Mouse (Mus musculus): ENCODE results near the gene Etl4. TPM values are rescaled to one million over a fixed set of nuclear protein-coding genes. Genes with fewer than 3 reads are reported as not detected.

Gene Etl4
- polyA plus RNA-seq, 1 experiment from 2014 or later = 12.4 TPM

- H3K4me3 ChIP-seq (ENCODE audit: low read depth, low read length) = no peak overlapping the region
- no peak overlapping the region for H3K27ac ChIP-seq (replicated peaks)
- no peaks in the 10 kb centered on the region for H3K27me3 ChIP-seq (ENCODE audit: control insufficient read depth, insufficient read depth, low read length)
- H3K36me3 ChIP-seq (ENCODE audit: control insufficient read depth, insufficient read depth, low read length) = no peaks in the 10 kb centered on the region
- ATAC-seq (ENCODE audit: low FRiP score, low TSS enrichment) = no peak
- TF ChIP-seq CTCF (IDR thresholded peaks at IDR 0.05; ENCODE audit: low read depth) = no peak
- TF ChIP-seq EP300 (optimal IDR thresholded peaks at IDR 0.05) = no peak
- H3K9me3 ChIP-seq (ENCODE audit: control insufficient read depth, low read length) = no peaks in the 10 kb centered on the region
- no peak for DNase-seq (ENCODE audit: low spot score)
- no peak overlapping the region for H3K9ac ChIP-seq (ENCODE audit: low read length)
- H3K4me1 ChIP-seq (replicated peaks; ENCODE audit: control insufficient read depth, insufficient read depth) = no peaks in the 10 kb centered on the region
- WGBS = 51% methylated on average over 4 of the region's 4 CpGs
- H3K4me2 ChIP-seq (replicated peaks; ENCODE audit: low read depth) = no peak overlapping the region
Observed at GRCm38 (mm10) chr2:20290982-20291740, 381.6 kb downstream of the Etl4 start.

DNA sequence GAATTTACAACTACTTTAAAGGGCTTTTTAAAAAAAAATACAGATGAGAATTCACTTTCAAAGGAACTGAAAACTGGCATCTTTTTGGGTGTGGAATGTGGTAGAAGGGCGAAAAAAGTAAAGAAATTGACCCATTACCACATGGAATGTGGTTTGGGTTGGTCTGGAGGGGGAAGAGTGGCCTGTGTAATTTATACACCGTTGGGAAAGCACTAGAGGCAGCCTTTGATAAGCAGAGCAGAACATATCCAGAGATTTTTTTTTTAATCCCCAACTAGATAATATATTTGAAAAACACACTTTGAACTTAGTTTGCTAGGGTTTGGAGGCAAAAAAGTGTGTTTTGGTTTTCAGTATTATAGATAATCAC, 382.1 kb downstream of the Etl4 start:
- H3K9me3 ChIP-seq (ENCODE audit: control insufficient read depth, low read length) = no peaks in the 10 kb centered on the region
- no peak for DNase-seq (ENCODE audit: low spot score)
- TF ChIP-seq CTCF (IDR thresholded peaks at IDR 0.05; ENCODE audit: low read depth) (no peak), EP300 (optimal IDR thresholded peaks at IDR 0.05) (no peak)
- 49% methylated on average over 2 of the region's 2 CpGs for WGBS
- ATAC-seq (ENCODE audit: low FRiP score, low TSS enrichment) = no peak
- H3K4me3 ChIP-seq (ENCODE audit: low read depth, low read length) = no peak overlapping the region
- H3K27me3 ChIP-seq (ENCODE audit: control insufficient read depth, insufficient read depth, low read length) = no peaks in the 10 kb centered on the region
- no peaks in the 10 kb centered on the region for H3K4me1 ChIP-seq (replicated peaks; ENCODE audit: control insufficient read depth, insufficient read depth)
- H3K4me2 ChIP-seq (replicated peaks; ENCODE audit: low read depth) = no peak overlapping the region
- H3K9ac ChIP-seq (ENCODE audit: low read length) = no peak overlapping the region
- no peak overlapping the region for H3K27ac ChIP-seq (replicated peaks)
- no peaks in the 10 kb centered on the region for H3K36me3 ChIP-seq (ENCODE audit: control insufficient read depth, insufficient read depth, low read length)

GRCm38 (mm10) chr2:20293336-20293735, 383.8 kb downstream of the Etl4 start:
- Histone ChIP-seq H3K9ac (ENCODE audit: low read length) (no peak overlapping the region), H3K4me1 (replicated peaks; ENCODE audit: control insufficient read depth, insufficient read depth) (no peaks in the 10 kb centered on the region), H3K9me3 (ENCODE audit: control insufficient read depth, low read length) (no peaks in the 10 kb centered on the region), H3K4me2 (replicated peaks; ENCODE audit: low read depth) (no peak overlapping the region), H3K4me3 (ENCODE audit: low read depth, low read length) (no peak overlapping the region), H3K27ac (replicated peaks) (no peak overlapping the region), H3K27me3 (ENCODE audit: control insufficient read depth, insufficient read depth, low read length) (no peaks in the 10 kb centered on the region), H3K36me3 (ENCODE audit: control insufficient read depth, insufficient read depth, low read length) (no peaks in the 10 kb centered on the region)
- no peak for ATAC-seq (ENCODE audit: low FRiP score, low TSS enrichment)
- 79% methylated on average over 8 of the region's 8 CpGs for WGBS
- no peak for TF ChIP-seq EP300 (optimal IDR thresholded peaks at IDR 0.05)
- no peak for TF ChIP-seq CTCF (IDR thresholded peaks at IDR 0.05; ENCODE audit: low read depth)
- DNase-seq (ENCODE audit: low spot score) = no peak

- WGBS = 22% methylated on average over 4 of the region's 4 CpGs
- H3K9me3 ChIP-seq (ENCODE audit: control insufficient read depth, low read length) = no peaks in the 10 kb centered on the region
- H3K27me3 ChIP-seq (ENCODE audit: control insufficient read depth, insufficient read depth, low read length) = no peaks in the 10 kb centered on the region
- DNase-seq (ENCODE audit: low spot score) = no peak
- no peaks in the 10 kb centered on the region for H3K4me1 ChIP-seq (replicated peaks; ENCODE audit: control insufficient read depth, insufficient read depth)
- no peak overlapping the region for H3K4me3 ChIP-seq (ENCODE audit: low read depth, low read length)
- no peak for ATAC-seq (ENCODE audit: low FRiP score, low TSS enrichment)
- no peak overlapping the region for H3K9ac ChIP-seq (ENCODE audit: low read length)
- TF ChIP-seq CTCF (IDR thresholded peaks at IDR 0.05; ENCODE audit: low read depth) (no peak), EP300 (optimal IDR thresholded peaks at IDR 0.05) (no peak)
- H3K36me3 ChIP-seq (ENCODE audit: control insufficient read depth, insufficient read depth, low read length) = no peaks in the 10 kb centered on the region
- no peak overlapping the region for H3K27ac ChIP-seq (replicated peaks)
- H3K4me2 ChIP-seq (replicated peaks; ENCODE audit: low read depth) = no peak overlapping the region
Observed at GRCm38 (mm10) chr2:20294596-20294995, 385.0 kb downstream of the Etl4 start.

- Histone ChIP-seq H3K4me3 (ENCODE audit: low read depth, low read length) (no peak overlapping the region), H3K27ac (replicated peaks) (no peak overlapping the region), H3K9ac (ENCODE audit: low read length) (no peak overlapping the region), H3K27me3 (ENCODE audit: control insufficient read depth, insufficient read depth, low read length) (no peaks in the 10 kb centered on the region), H3K4me2 (replicated peaks; ENCODE audit: low read depth) (no peak overlapping the region), H3K36me3 (ENCODE audit: control insufficient read depth, insufficient read depth, low read length) (no peaks in the 10 kb centered on the region), H3K4me1 (replicated peaks; ENCODE audit: control insufficient read depth, insufficient read depth) (no peaks in the 10 kb centered on the region), H3K9me3 (ENCODE audit: control insufficient read depth, low read length) (no peaks in the 10 kb centered on the region)
- 87% methylated on average over 3 of the region's 3 CpGs for whole genome bisulfite sequencing
- DNase-seq (ENCODE audit: low spot score) (no peak), ATAC-seq (ENCODE audit: low FRiP score, low TSS enrichment) (no peak)
- TF ChIP-seq EP300 (optimal IDR thresholded peaks at IDR 0.05) (no peak), CTCF (IDR thresholded peaks at IDR 0.05; ENCODE audit: low read depth) (no peak)
Observed at GRCm38 (mm10) chr2:20302517-20302916, 392.9 kb downstream of the Etl4 start.

DNA sequence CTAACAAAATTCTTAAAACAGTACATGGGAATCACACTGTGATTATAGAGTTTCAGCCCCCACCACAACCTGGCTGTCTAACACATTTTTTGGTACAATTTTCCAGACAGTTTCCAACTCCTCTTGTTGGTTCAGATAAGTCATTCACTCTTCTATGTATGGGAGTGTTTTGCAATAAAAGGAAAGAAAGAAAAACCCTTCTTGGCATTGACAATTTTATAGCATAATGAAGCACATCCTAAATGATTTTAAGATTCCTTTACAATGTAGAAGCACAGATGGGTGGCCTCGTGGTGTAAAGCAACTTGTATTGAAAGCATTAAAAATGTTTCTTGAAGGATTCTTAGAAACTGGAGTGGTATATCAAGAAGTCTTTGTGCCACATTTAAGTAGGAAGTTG, 415.4 kb downstream of the Etl4 start:
- Histone ChIP-seq H3K4me1 (replicated peaks; ENCODE audit: control insufficient read depth, insufficient read depth) (no peaks in the 10 kb centered on the region), H3K4me2 (replicated peaks; ENCODE audit: low read depth) (no peak overlapping the region), H3K9me3 (ENCODE audit: control insufficient read depth, low read length) (no peaks in the 10 kb centered on the region), H3K27ac (replicated peaks) (no peak overlapping the region), H3K27me3 (ENCODE audit: control insufficient read depth, insufficient read depth, low read length) (no peaks in the 10 kb centered on the region), H3K4me3 (ENCODE audit: low read depth, low read length) (no peak overlapping the region), H3K9ac (ENCODE audit: low read length) (no peak overlapping the region), H3K36me3 (ENCODE audit: control insufficient read depth, insufficient read depth, low read length) (no peaks in the 10 kb centered on the region)
- DNase-seq (ENCODE audit: low spot score) = no peak
- WGBS = 59% methylated on average over 1 of the region's 1 CpGs
- no peak for ATAC-seq (ENCODE audit: low FRiP score, low TSS enrichment)
- TF ChIP-seq CTCF (IDR thresholded peaks at IDR 0.05; ENCODE audit: low read depth) = no peak
